Mouse (Mus musculus) mesoderm, embryonic 11.5 days (tissue): ENCODE data around the gene Rcor2.

Source experiments
- DNase-seq: peaks from one replicate; pipeline ENCODE4 v3.0.0-alpha.2; 2012; ENCODE audit warnings: low read depth, low spot score

Gene Rcor2

DNA sequence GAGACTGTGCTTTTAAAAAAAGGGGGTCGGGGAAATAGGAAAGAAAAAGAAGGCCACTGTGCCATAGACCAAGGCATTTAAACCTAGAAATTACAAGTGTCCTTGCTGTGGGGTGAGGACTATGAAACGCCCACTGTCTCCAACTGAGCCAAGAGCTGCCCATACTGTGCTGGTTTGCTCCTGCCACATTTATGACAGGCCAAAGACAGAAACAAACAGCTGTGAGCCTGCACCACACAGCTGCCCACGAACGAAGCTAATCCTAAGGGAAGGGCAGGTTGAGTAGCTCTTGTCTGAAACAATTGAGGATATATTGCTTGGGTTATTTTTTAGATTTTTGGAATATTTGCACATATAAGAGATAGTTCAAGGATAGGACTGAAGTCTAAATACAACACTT is 49.7 kb downstream of the Rcor2 start:
- DNase-seq, result no peak

DNA sequence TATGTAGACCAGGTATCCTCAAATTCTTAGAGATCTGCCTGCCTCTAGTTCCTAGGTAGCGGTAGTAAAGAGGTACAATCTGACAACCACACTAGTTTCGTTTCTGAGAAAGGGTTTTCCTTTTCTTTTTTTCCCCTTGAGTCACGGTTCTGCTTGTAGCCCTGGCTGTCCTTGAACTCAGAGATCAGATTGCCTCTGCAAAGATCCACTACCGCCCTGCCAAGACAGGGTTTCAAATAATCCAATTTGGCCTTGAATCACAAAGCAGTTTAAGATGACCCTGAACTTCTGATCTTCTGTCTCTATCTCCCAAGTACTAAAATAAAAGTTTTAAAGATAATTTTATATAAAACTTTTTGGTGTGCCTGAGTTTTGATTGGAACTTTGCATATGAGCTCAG is 50.6 kb downstream of the Rcor2 start:
- DNase-seq, result no peak

DNA sequence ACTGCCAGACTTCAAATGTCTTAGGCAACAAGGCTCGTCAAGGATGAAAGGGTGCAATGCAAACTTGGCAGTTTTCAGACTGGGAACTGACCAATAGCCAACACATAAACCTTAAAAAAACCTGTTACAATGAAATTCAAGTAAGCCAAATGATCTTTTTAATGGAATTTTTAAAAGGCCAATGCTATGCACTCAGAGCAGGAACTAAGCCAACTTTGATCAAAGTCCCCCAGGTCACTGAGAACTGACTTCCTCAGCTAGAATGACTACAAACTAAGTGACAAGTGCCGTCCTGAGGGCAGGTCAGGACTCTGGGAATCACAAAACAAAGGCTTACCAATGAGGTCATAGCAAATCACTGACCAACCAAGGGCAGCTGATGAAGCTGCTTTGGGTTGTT is 53.1 kb downstream of the Rcor2 start:
- DNase-seq, result no peak

- no peak for DNase-seq
These were observed 54.3 kb downstream of the Rcor2 start for GRCm38 (mm10) chr19:7321391-7321790.
